Mouse (Mus musculus) stomach, postnatal 0 days (tissue): ENCODE results near the gene Tfip11. TPM values are rescaled to one million over a fixed set of nuclear protein-coding genes. Genes with fewer than 3 reads are reported as not detected.

Source experiments
- ATAC-seq: fragments of 200-750 bp; cut with Nextera tagmentation; 2 replicates; pipeline ENCODE4 v1.8.0; 2017; ENCODE audit not compliant: low FRiP score, low TSS enrichment
- DNase-seq: peaks from one replicate; pipeline ENCODE4 v3.0.0-alpha.2; 2016; ENCODE audit warnings: low spot score
- H3K27ac ChIP-seq: fragments of 300-500 bp; sonication (generic); replicated peaks from 2 replicates; pipeline ENCODE4 v1.5.1; 2014; ENCODE audit warnings: mild to moderate bottlenecking, control low read depth
- H3K27me3 ChIP-seq: fragments of 300-500 bp; sonication (generic); 2 replicates; pipeline ENCODE4 v1.6.1; 2014; ENCODE audit warnings: low read length; ENCODE audit not compliant: control insufficient read depth, insufficient read depth
- H3K36me3 ChIP-seq: fragments of 300-500 bp; sonication (generic); 2 replicates; pipeline ENCODE4 v1.6.1; 2014; ENCODE audit warnings: low read length, mixed read lengths; ENCODE audit not compliant: control insufficient read depth, insufficient read depth
- H3K4me1 ChIP-seq: fragments of 300-500 bp; sonication (generic); replicated peaks from 2 replicates; pipeline ENCODE4 v1.6.1; 2014; ENCODE audit warnings: antibody characterized with exemption; ENCODE audit not compliant: control insufficient read depth, insufficient read depth
- H3K4me2 ChIP-seq: fragments of 300-500 bp; sonication (generic); replicated peaks from 2 replicates; pipeline ENCODE4 v1.6.1; 2014; ENCODE audit warnings: low read depth, mild to moderate bottlenecking, control low read depth, moderate library complexity
- H3K4me3 ChIP-seq: fragments of 300-500 bp; sonication (generic); 2 replicates; pipeline ENCODE4 v1.5.1; 2014; ENCODE audit warnings: low read depth, low read length, control low read depth
- H3K9ac ChIP-seq: fragments of 300-500 bp; sonication (generic); 2 replicates; pipeline ENCODE4 v1.6.1; 2014; ENCODE audit warnings: mild to moderate bottlenecking, low read length, control low read depth, mixed read lengths
- H3K9me3 ChIP-seq: fragments of 300-500 bp; sonication (generic); 2 replicates; pipeline ENCODE4 v1.6.1; 2016; ENCODE audit warnings: low read length; ENCODE audit not compliant: control insufficient read depth
- CTCF ChIP-seq: IDR thresholded peaks from 2 replicates; pipeline ENCODE4 v1.5.1; 2016; ENCODE audit warnings: antibody characterized with exemption, low read depth, mild to moderate bottlenecking, moderate library complexity
- EP300 ChIP-seq: optimal IDR thresholded peaks from 2 replicates; pipeline ENCODE3; 2016; ENCODE audit warnings: antibody characterized with exemption
- WGBS: fragments of 180-500 bp; shearing (Covaris S2); extraction: QIAGEN DNeasy Blood & Tissue Kit; methylation state at CpG from one replicate; pipeline ENCODE4 v1.1.7; 2014; 5-methylcytosine and 5-hydroxymethylcytosine counted together
- polyA plus RNA-seq: library from polyadenylated mRNA; unstranded; fragments of >200 nt; fragmentation: Nextera tagmentation; extraction: Ambion mirVana; gene quantifications from 2 replicates; pipeline ENCODE4 v1.2.1, GENCODE M21; 2015

The Tfip11 gene
- polyA plus RNA-seq, 1 experiment from 2014 or later, result 12.4 TPM

- TF ChIP-seq CTCF (no peak), EP300 (no peak)
- peaks cover 28% of the 10 kb centered on the region for H3K36me3 ChIP-seq
Measured at GRCm38 (mm10) chr5:112327854-112328253, 1.7 kb downstream of the Tfip11 start.

GRCm38 (mm10) chr5:112329805-112330564 lies 3.8 kb downstream of the Tfip11 start:
- Histone ChIP-seq H3K27ac (no peak overlapping the region), H3K4me1 (peaks cover 5% of the 10 kb centered on the region), H3K9me3 (no peaks in the 10 kb centered on the region), H3K36me3 (peaks cover 45% of the 10 kb centered on the region), H3K4me2 (no peak overlapping the region), H3K27me3 (no peaks in the 10 kb centered on the region), H3K4me3 (no peak overlapping the region), H3K9ac (no peak overlapping the region)
- TF ChIP-seq CTCF (no peak), EP300 (no peak)
- WGBS, result 90% methylated on average over 14 of the region's 14 CpGs
- ATAC-seq (no peak), DNase-seq (no peak)

More at GRCm38 (mm10) chr5:112327854-112328253, 1.7 kb downstream of the Tfip11 start:
- H3K27me3 ChIP-seq, result no peaks in the 10 kb centered on the region
- H3K4me1 ChIP-seq, result peaks cover 9% of the 10 kb centered on the region
- no peak overlapping the region for H3K9ac ChIP-seq
- no peaks in the 10 kb centered on the region for H3K9me3 ChIP-seq
- 89% methylated on average over 15 of the region's 15 CpGs for WGBS
- DNase-seq (no peak), ATAC-seq (no peak)
- no peak overlapping the region for H3K4me3 ChIP-seq
- H3K4me2 ChIP-seq, result no peak overlapping the region
- no peak overlapping the region for H3K27ac ChIP-seq

- TF ChIP-seq EP300 (no peak), CTCF (peak; percentile 81)
- 18% methylated on average over 2 of the region's 2 CpGs for WGBS
- ATAC-seq, result no peak
- H3K4me2 ChIP-seq, result no peak overlapping the region
- peaks cover 49% of the 10 kb centered on the region for H3K36me3 ChIP-seq
- H3K4me3 ChIP-seq, result no peak overlapping the region
- H3K9ac ChIP-seq, result no peak overlapping the region
- no peaks in the 10 kb centered on the region for H3K27me3 ChIP-seq
- no peaks in the 10 kb centered on the region for H3K9me3 ChIP-seq
- no peaks in the 10 kb centered on the region for H3K4me1 ChIP-seq
- H3K27ac ChIP-seq, result no peak overlapping the region
- peak; percentile 68 for DNase-seq
Measured at GRCm38 (mm10) chr5:112335473-112335872, 9.3 kb downstream of the Tfip11 start.

- no peak for DNase-seq
- Histone ChIP-seq H3K27me3 (no peaks in the 10 kb centered on the region), H3K4me1 (no peaks in the 10 kb centered on the region), H3K27ac (no peak overlapping the region), H3K4me2 (no peak overlapping the region), H3K9me3 (no peaks in the 10 kb centered on the region), H3K4me3 (no peak overlapping the region), H3K36me3 (peaks cover 38% of the 10 kb centered on the region), H3K9ac (no peak overlapping the region)
- TF ChIP-seq CTCF (no peak), EP300 (no peak)
- no peak for ATAC-seq
- WGBS, result 91% methylated on average over 22 of the region's 22 CpGs
Measured at GRCm38 (mm10) chr5:112337004-112337403, 10.8 kb downstream of the Tfip11 start.

GRCm38 (mm10) chr5:112339215-112339614 lies 13.1 kb downstream of the Tfip11 start:
- H3K9ac ChIP-seq, result no peak overlapping the region
- H3K27ac ChIP-seq, result no peak overlapping the region
- H3K27me3 ChIP-seq, result no peaks in the 10 kb centered on the region
- no peaks in the 10 kb centered on the region; the same call in 1 of the 2 replicates for H3K4me1 ChIP-seq
- no peak for ATAC-seq
- no peak for TF ChIP-seq EP300
- TF ChIP-seq CTCF, result peak; percentile 32
- H3K4me3 ChIP-seq, result no peak overlapping the region
- no peaks in the 10 kb centered on the region for H3K9me3 ChIP-seq
- 61% methylated on average over 7 of the region's 7 CpGs for WGBS
- no peak overlapping the region for H3K4me2 ChIP-seq
- peaks cover 21% of the 10 kb centered on the region for H3K36me3 ChIP-seq
- no peak for DNase-seq
